8 mouse cellular contexts compared by ENCODE assay signal in genomic region chr5:77015544-77016482, GRCm38 (mm10). TPM values are rescaled to one million over a fixed set of nuclear protein-coding genes. Genes with fewer than 3 reads are reported as not detected.
DNase-seq lines count a peak whose midpoint lies in the region; ATAC-seq and TF ChIP-seq lines count a peak whose summit lies in the region.

Thegl (plus strand) TSS chr5:77016023.

- no peak for TF ChIP-seq CTCF in thymus, adult 2 months (IDR thresholded peaks at IDR 0.05; ENCODE audit: borderline replicate concordance, control insufficient read depth, extremely low read depth, insufficient read depth, low read length, poor library complexity)

- peak within 1 kb of the TSS; percentile 70 for H3K4me2 ChIP-seq in hindbrain, embryonic 12.5 days (replicated peaks)

- 12% methylated on average over 57 of the region's 57 CpGs for WGBS in hindbrain, embryonic 12.5 days
- 24% methylated on average over 57 of the region's 57 CpGs for WGBS in thymus, adult 2 months

- peak within 1 kb of the TSS; percentile 32; the same call in 1 of the 2 replicates for H3K9ac ChIP-seq in hindbrain, embryonic 12.5 days

- no peaks in the 10 kb centered on the region; the same call in 1 of the 2 replicates for H3K4me1 ChIP-seq in hindbrain, embryonic 12.5 days
- H3K4me1 ChIP-seq in thymus, adult 2 months (replicated peaks; ENCODE audit: control insufficient read depth, insufficient read depth, low read length) = peaks cover 10% of the 10 kb centered on the region

- no peak for TF ChIP-seq POLR2A in thymus, adult 2 months (IDR thresholded peaks at IDR 0.05; ENCODE audit: control insufficient read depth, extremely low read depth, insufficient read depth, low read length, poor library complexity)

- peak; percentile 99 for ATAC-seq in hindbrain, embryonic 12.5 days (ENCODE audit: low FRiP score)

- H3K27ac ChIP-seq in hindbrain, embryonic 12.5 days = no peak within 1 kb of the TSS
- H3K27ac ChIP-seq in thymus, adult 2 months (ENCODE audit: control insufficient read depth, insufficient read depth, low read length) = no peak within 1 kb of the TSS

- H3K27me3 ChIP-seq in hindbrain, embryonic 12.5 days = peaks cover 10% of the 10 kb centered on the region; the same call in 1 of the 2 replicates
- no peaks in the 10 kb centered on the region; the same call in 1 of the 2 replicates for H3K27me3 ChIP-seq in thymus, adult 2 months (ENCODE audit: control insufficient read depth, insufficient read depth, low read length)

- no peaks in the 10 kb centered on the region for H3K36me3 ChIP-seq in hindbrain, embryonic 12.5 days
- no peaks in the 10 kb centered on the region for H3K36me3 ChIP-seq in thymus, adult 2 months (ENCODE audit: control insufficient read depth, insufficient read depth, low read length)

- H3K9me3 ChIP-seq in hindbrain, embryonic 12.5 days (replicated peaks) = no peaks in the 10 kb centered on the region

- peak; percentile 40 for DNase-seq in WW6 (ENCODE audit: low read depth, low spot score)
- DNase-seq in cerebellum, postnatal 25 days = peak; percentile 70 to 84
- DNase-seq in frontal cortex, postnatal 14 days (ENCODE audit: low spot score in 2 of 2) = peak; percentile 44 to 52
- DNase-seq in layer of hippocampus, postnatal 25 days (ENCODE audit: extremely low spot score in 1 of 2, low spot score in 1 of 2) = peak; percentile 57 to 64
- DNase-seq in lung, postnatal 10 days = peak; percentile 86
- peak; percentile 21 for DNase-seq in ovary, postnatal 10 days (ENCODE audit: low spot score)
- DNase-seq in thymus, adult 2 months = peak; percentile 58

- H3K4me3 ChIP-seq in hindbrain, embryonic 12.5 days = peak within 1 kb of the TSS; percentile 52
- H3K4me3 ChIP-seq in thymus, adult 2 months (ENCODE audit: control insufficient read depth, insufficient read depth, low read length) = peak within 1 kb of the TSS; percentile 46

RNA-seq across cellular contexts. Expression of gene Thegl, which starts in this region (rescaled TPM):
- polyA plus RNA-seq in hindbrain, embryonic 12.5 days (2016; fragmentation: Nextera tagmentation; extraction: Ambion mirVana) = 0.32 and 0.36 TPM in 2 replicates
- total RNA-seq in layer of hippocampus, postnatal 25 days (2021) = 1 to 10 TPM in 1 of 2 experiments, under 1 TPM in 1; 0.59 to 1.6 TPM
- polyA plus RNA-seq in thymus, adult 2 months (2012; rRNA removed) = not detected in 2 replicates

Comparison
In these comparisons a context has a peak if more than half of its experiments do, and no peak if none do; other contexts are left out.
1. Peak in ATAC-seq, H3K4me3 ChIP-seq, H3K9ac ChIP-seq and H3K4me2 ChIP-seq in hindbrain, embryonic 12.5 days; RNA of the gene not detected or under 1 TPM.
2. Peak in DNase-seq and H3K4me3 ChIP-seq in thymus, adult 2 months; RNA of the gene not detected or under 1 TPM.
3. DNase-seq: peak in every context shown above with its lines; median percentile 86 in lung, postnatal 10 days; 77 in cerebellum, postnatal 25 days; 60 in layer of hippocampus, postnatal 25 days; 58 in thymus, adult 2 months; 48 in frontal cortex, postnatal 14 days; 40 in WW6; 21 in ovary, postnatal 10 days.